Mouse (Mus musculus) MEL (cell line): ENCODE results near the gene Ccdc146. TPM values are rescaled to one million over a fixed set of nuclear protein-coding genes. Genes with fewer than 3 reads are reported as not detected.

Source experiments
- DNase-seq: peaks from one replicate; pipeline ENCODE4 v3.0.0; 2011; ENCODE audit warnings: low read depth, low spot score
- H3K27ac ChIP-seq: 2 replicates; pipeline ENCODE4 v1.5.1; 2012; ENCODE audit warnings: low read depth, mild to moderate bottlenecking, control low read depth, low read length, moderate library complexity; ENCODE audit not compliant: control insufficient read depth
- H3K27me3 ChIP-seq, 2 experiments: fragments of 150-350 bp in 1 of 2; sonication (generic) in 1 of 2; 2 replicates each; pipeline ENCODE4 v1.6.1; 2012; ENCODE audit warnings: low read length in 2 of 2, mild to moderate bottlenecking in 2 of 2, improper control_type of control experiment in 1 of 2, moderate library complexity in 1 of 2; ENCODE audit not compliant: insufficient read depth in 2 of 2, control insufficient read depth in 1 of 2
- H3K36me3 ChIP-seq, 2 experiments: 2 replicates each; pipeline ENCODE4 v1.6.1; 2012 to 2014; ENCODE audit warnings: low read length in 2 of 2, improper control_type of control experiment in 1 of 2, inconsistent platforms in 1 of 2, mild to moderate bottlenecking in 1 of 2; ENCODE audit not compliant: insufficient read depth in 2 of 2, control insufficient read depth in 1 of 2
- H3K4me1 ChIP-seq, 2 experiments: fragments of 150-350 bp in 1 of 2; sonication (generic) in 1 of 2; 2 replicates each; pipeline ENCODE4 v1.6.1; 2012; ENCODE audit warnings: low read length in 2 of 2, improper control_type of control experiment in 1 of 2, mild to moderate bottlenecking in 1 of 2; ENCODE audit not compliant: insufficient read depth in 2 of 2, control insufficient read depth in 1 of 2
- H3K4me3 ChIP-seq, 2 experiments: fragments of 150-350 bp in 1 of 2; sonication (generic) in 1 of 2; 2 replicates each; pipeline ENCODE4 v1.5.1; 2012; ENCODE audit warnings: low read depth in 2 of 2, low read length in 2 of 2, mild to moderate bottlenecking in 2 of 2, moderate library complexity in 2 of 2, control low read depth in 1 of 2, improper control_type of control experiment in 1 of 2; ENCODE audit not compliant: control insufficient read depth in 1 of 2, insufficient read depth in 1 of 2
- H3K79me2 ChIP-seq: 2 replicates; pipeline ENCODE4 v1.6.1; 2012; ENCODE audit warnings: mild to moderate bottlenecking, low read length, moderate library complexity; ENCODE audit not compliant: control insufficient read depth, poor library complexity, insufficient read depth
- H3K9ac ChIP-seq: 2 replicates; pipeline ENCODE4 v1.6.1; 2012; ENCODE audit warnings: low read depth, mild to moderate bottlenecking, control low read depth, low read length, moderate library complexity; ENCODE audit not compliant: control insufficient read depth, poor library complexity, severe bottlenecking
- H3K9me3 ChIP-seq: fragments of 150-350 bp; sonication (generic); replicated peaks from 2 replicates; pipeline ENCODE4 v1.6.1; 2012; ENCODE audit warnings: mild to moderate bottlenecking, low read length, improper control_type of control experiment, moderate library complexity; ENCODE audit not compliant: insufficient read depth
- BHLHE40 ChIP-seq: IDR thresholded peaks from 2 replicates; pipeline ENCODE4 v1.6.1; 2012; ENCODE audit warnings: low read depth, mild to moderate bottlenecking, inconsistent platforms, low read length, improper control_type of control experiment, borderline replicate concordance
- CHD1 ChIP-seq: IDR thresholded peaks from 2 replicates; pipeline ENCODE4 v1.6.1; 2012; ENCODE audit warnings: low read depth, mild to moderate bottlenecking, inconsistent platforms, low read length, improper control_type of control experiment
- CHD2 ChIP-seq: IDR thresholded peaks from 2 replicates; pipeline ENCODE4 v1.6.1; 2011; ENCODE audit warnings: low read length, improper control_type of control experiment
- E2F4 ChIP-seq: IDR thresholded peaks from 2 replicates; pipeline ENCODE4 v1.6.1; 2011; ENCODE audit warnings: low read depth, low read length, improper control_type of control experiment, borderline replicate concordance
- EP300 ChIP-seq, 2 experiments: IDR thresholded peaks; 2 replicates each; pipeline ENCODE4 v1.6.1; 2011; ENCODE audit warnings: improper control_type of control experiment in 2 of 2, low read length in 2 of 2, low read depth in 1 of 2, mild to moderate bottlenecking in 1 of 2
- GATA1 ChIP-seq: IDR thresholded peaks from 2 replicates; pipeline ENCODE4 v1.6.1; 2011; ENCODE audit warnings: low read depth, low read length, improper control_type of control experiment
- HCFC1 ChIP-seq: IDR thresholded peaks from 2 replicates; pipeline ENCODE4 v1.6.1; 2012; ENCODE audit warnings: low read depth, mild to moderate bottlenecking, inconsistent platforms, low read length, improper control_type of control experiment, moderate library complexity
- JUND ChIP-seq: IDR thresholded peaks from 2 replicates; pipeline ENCODE4 v1.6.1; 2011; ENCODE audit warnings: low read depth, mild to moderate bottlenecking, improper control_type of control experiment, low read length
- MAFK ChIP-seq: IDR thresholded peaks from 2 replicates; pipeline ENCODE4 v1.6.1; 2011; ENCODE audit warnings: low read depth, mild to moderate bottlenecking, low read length, improper control_type of control experiment, borderline replicate concordance
- MAX ChIP-seq: IDR thresholded peaks from 2 replicates; pipeline ENCODE4 v1.6.1; 2011; ENCODE audit warnings: low read length, improper control_type of control experiment
- MAZ ChIP-seq: IDR thresholded peaks from 2 replicates; pipeline ENCODE4 v1.6.1; 2012; ENCODE audit warnings: low read depth, mild to moderate bottlenecking, inconsistent platforms, low read length, improper control_type of control experiment
- MEF2A ChIP-seq: IDR thresholded peaks from 2 replicates; pipeline ENCODE4 v1.6.1; 2014; ENCODE audit warnings: low read depth, mild to moderate bottlenecking, inconsistent platforms, low read length, improper control_type of control experiment; ENCODE audit not compliant: poor library complexity, insufficient replicate concordance, severe bottlenecking; ENCODE audit errors: extremely low read depth
- MXI1 ChIP-seq: IDR thresholded peaks from 2 replicates; pipeline ENCODE4 v1.6.1; 2011; ENCODE audit warnings: mild to moderate bottlenecking, low read depth, low read length, improper control_type of control experiment
- MYC ChIP-seq: IDR thresholded peaks from 2 replicates; pipeline ENCODE4 v1.6.1; 2011; ENCODE audit warnings: low read depth, mild to moderate bottlenecking, low read length, improper control_type of control experiment, moderate library complexity
- NRF1 ChIP-seq: IDR thresholded peaks from 2 replicates; pipeline ENCODE4 v1.6.1; 2014; ENCODE audit warnings: low read depth, mild to moderate bottlenecking, inconsistent platforms, low read length, improper control_type of control experiment, moderate library complexity; ENCODE audit not compliant: poor library complexity, insufficient read depth, severe bottlenecking
- POLR2A ChIP-seq, 2 experiments: IDR thresholded peaks; 2 replicates each; pipeline ENCODE4 v1.6.1; 2011 to 2012; ENCODE audit warnings: low read length in 2 of 2, mild to moderate bottlenecking in 2 of 2, control low read depth in 1 of 2, improper control_type of control experiment in 1 of 2, low read depth in 1 of 2, moderate library complexity in 1 of 2; ENCODE audit not compliant: control insufficient read depth in 1 of 2, insufficient read depth in 1 of 2, poor library complexity in 1 of 2
- RAD21 ChIP-seq: IDR thresholded peaks from 2 replicates; pipeline ENCODE4 v1.6.1; 2011; ENCODE audit warnings: mild to moderate bottlenecking, low read depth, low read length, improper control_type of control experiment
- RCOR1 ChIP-seq: IDR thresholded peaks from 2 replicates; pipeline ENCODE4 v1.6.1; 2012; ENCODE audit warnings: low read depth, mild to moderate bottlenecking, inconsistent platforms, low read length, improper control_type of control experiment
- USF1 ChIP-seq: IDR thresholded peaks from 2 replicates; pipeline ENCODE4 v1.6.1; 2014; ENCODE audit warnings: low read depth, mild to moderate bottlenecking, inconsistent platforms, low read length, improper control_type of control experiment, moderate library complexity
- polyA plus RNA-seq, 2 experiments: library from polyadenylated mRNA; stranded (reverse) in 1 of 2; unstranded in 1 of 2; fragments of >175 nt in 1 of 2; fragments of >200 nt in 1 of 2; gene quantifications; 2 replicates each; pipeline versions ENCODE4 v1.2.1 to v1.2.4; 2012; ENCODE audit warnings: low replicate concordance in 2 of 2, low read depth in 1 of 2; ENCODE audit not compliant: insufficient read length in 2 of 2, insufficient read depth in 1 of 2, missing spikeins in 1 of 2
- total RNA-seq: library from RNA; depleted of rRNA; stranded (reverse); fragments of 300-350 nt; gene quantifications from 2 replicates; pipeline ENCODE4 v1.2.3, GENCODE M21; 2012

Gene Ccdc146
- total and polyA plus RNA-seq, 3 experiments: 0.35 to 0.45 TPM; not detected in 1

- Histone ChIP-seq H3K4me1 (peaks cover 22 to 34% of the 10 kb centered on the region in 2 experiments), H3K4me3 (no peak overlapping the region), H3K27me3 (no peaks in the 10 kb centered on the region), H3K9me3 (no peaks in the 10 kb centered on the region), H3K79me2 (no peaks in the 10 kb centered on the region; the same call in 1 of the 2 replicates), H3K36me3 (peaks cover 0 to 40% of the 10 kb centered on the region in 2 experiments; a peak in 2 of 4 replicates), H3K9ac (no peak overlapping the region), H3K27ac (no peak overlapping the region)
- no peak for DNase-seq
- no peak for TF ChIP-seq MXI1
- no peak for TF ChIP-seq MAFK
- no peak for TF ChIP-seq NRF1
- no peak for TF ChIP-seq CHD1
- no peak for TF ChIP-seq HCFC1
Observed at GRCm38 (mm10) chr5:21383392-21384251, 40.9 kb downstream of the Ccdc146 start.

- no peaks in the 10 kb centered on the region for H3K27me3 ChIP-seq
- H3K4me1 ChIP-seq: peaks cover 22 to 31% of the 10 kb centered on the region in 2 experiments
- no peaks in the 10 kb centered on the region for H3K9me3 ChIP-seq
- H3K9ac ChIP-seq: no peak overlapping the region
- DNase-seq: no peak
- no peak overlapping the region for H3K4me3 ChIP-seq
- no peak overlapping the region for H3K27ac ChIP-seq
- TF ChIP-seq RAD21 (no peak), CHD1 (no peak), MYC (no peak), RCOR1 (no peak), GATA1 (no peak), NRF1 (no peak)
- peaks cover 0 to 37% of the 10 kb centered on the region in 2 experiments; a peak in 2 of 4 replicates for H3K36me3 ChIP-seq
- H3K79me2 ChIP-seq: no peaks in the 10 kb centered on the region; the same call in 1 of the 2 replicates
Observed at GRCm38 (mm10) chr5:21382678-21383077, 41.8 kb downstream of the Ccdc146 start.

- no peak overlapping the region for H3K4me3 ChIP-seq
- no peaks in the 10 kb centered on the region for H3K27me3 ChIP-seq
- H3K79me2 ChIP-seq: no peaks in the 10 kb centered on the region; the same call in 1 of the 2 replicates
- no peaks in the 10 kb centered on the region for H3K9me3 ChIP-seq
- H3K36me3 ChIP-seq: peaks cover 0 to 32% of the 10 kb centered on the region in 2 experiments; a peak in 2 of 4 replicates
- H3K27ac ChIP-seq: no peak overlapping the region
- TF ChIP-seq USF1: no peak
- TF ChIP-seq MEF2A: no peak
- TF ChIP-seq JUND: no peak
- TF ChIP-seq BHLHE40: no peak
- TF ChIP-seq MYC: no peak
- TF ChIP-seq E2F4: no peak
- no peak for TF ChIP-seq RAD21
- TF ChIP-seq MAX: no peak
- TF ChIP-seq HCFC1: no peak
- no peak for TF ChIP-seq EP300 (IDR thresholded peaks at IDR 0.05; ENCODE audit: low read depth in 1 of 2, low read length in 2 of 2)
- TF ChIP-seq MAZ: no peak
- no peak for TF ChIP-seq CHD2
- no peak for TF ChIP-seq CHD1
- no peak for TF ChIP-seq MAFK
- TF ChIP-seq POLR2A (IDR thresholded peaks at IDR 0.05; ENCODE audit: control insufficient read depth in 1 of 2, insufficient read depth in 1 of 2, low read depth in 1 of 2, low read length in 2 of 2, poor library complexity in 1 of 2): no peak
- TF ChIP-seq GATA1: no peak
- peaks cover 19 to 29% of the 10 kb centered on the region in 2 experiments for H3K4me1 ChIP-seq
- DNase-seq: no peak
- H3K9ac ChIP-seq: no peak overlapping the region
Observed at GRCm38 (mm10) chr5:21381986-21382385, 42.5 kb downstream of the Ccdc146 start.
